Mouse (Mus musculus) frontal cortex, adult (tissue): Measurements from ENCODE around the gene Hdgfl3.
"Not testable (repeated sequence)": the region's sequence is repeated elsewhere in the genome, so short reads cannot be mapped to it uniquely, and the experiment has no call there.

Experiments
- ATAC-seq: cut with Nextera tagmentation; 2 replicates; pipeline ENCODE4 v1.9.2; 2017; ENCODE audit warnings: mild to moderate bottlenecking, moderate library complexity, mixed read lengths; ENCODE audit not compliant: low TSS enrichment

Hdgfl3 gene

GRCm38 (mm10) chr7:81854568-81855307 lies 79.5 kb downstream of the Hdgfl3 start:
- peak; percentile 28; the same call in 1 of the 2 replicates for ATAC-seq

- no peak for ATAC-seq
These were observed 82.6 kb downstream of the Hdgfl3 start for GRCm38 (mm10) chr7:81851706-81852105.

GRCm38 (mm10) chr7:81850171-81850570 lies 84.1 kb downstream of the Hdgfl3 start:
- ATAC-seq, result no peak

- ATAC-seq, result no peak
These were observed 84.6 kb downstream of the Hdgfl3 start for GRCm38 (mm10) chr7:81849633-81850032.

GRCm38 (mm10) chr7:81849214-81849613 lies 85.1 kb downstream of the Hdgfl3 start:
- no peak for ATAC-seq

- no peak for ATAC-seq
These were observed 86.5 kb downstream of the Hdgfl3 start for GRCm38 (mm10) chr7:81847777-81848176.

- peak; percentile 50 for ATAC-seq
These were observed 87.3 kb downstream of the Hdgfl3 start for GRCm38 (mm10) chr7:81847010-81847409.

- ATAC-seq, result no peak
These were observed 88.3 kb downstream of the Hdgfl3 start for GRCm38 (mm10) chr7:81846008-81846407.

GRCm38 (mm10) chr7:81845313-81845712 lies 89.0 kb downstream of the Hdgfl3 start:
- no peak for ATAC-seq

GRCm38 (mm10) chr7:81844801-81845200 lies 89.5 kb downstream of the Hdgfl3 start:
- no peak for ATAC-seq

GRCm38 (mm10) chr7:81843903-81844302 lies 90.4 kb downstream of the Hdgfl3 start:
- ATAC-seq, result no peak

GRCm38 (mm10) chr7:81842998-81843397 lies 91.3 kb downstream of the Hdgfl3 start:
- ATAC-seq, result no peak

- no peak for ATAC-seq
These were observed 92.1 kb downstream of the Hdgfl3 start for GRCm38 (mm10) chr7:81842141-81842540.

- ATAC-seq, result no peak
These were observed 92.8 kb downstream of the Hdgfl3 start for GRCm38 (mm10) chr7:81841439-81841838.

GRCm38 (mm10) chr7:81840661-81841181 lies 93.6 kb downstream of the Hdgfl3 start:
- ATAC-seq, result peak; percentile 93

- no peak for ATAC-seq
These were observed 94.5 kb downstream of the Hdgfl3 start for GRCm38 (mm10) chr7:81839746-81840145.

- ATAC-seq, result not testable (repeated sequence)
These were observed 96.5 kb downstream of the Hdgfl3 start for GRCm38 (mm10) chr7:81837771-81838170.

- ATAC-seq, result no peak
These were observed 98.8 kb downstream of the Hdgfl3 start for GRCm38 (mm10) chr7:81835430-81835829.

GRCm38 (mm10) chr7:81834847-81835246 lies 99.4 kb downstream of the Hdgfl3 start:
- no peak for ATAC-seq
